Mouse (Mus musculus): ENCODE measurements around the gene Poln.

Poln gene

DNA sequence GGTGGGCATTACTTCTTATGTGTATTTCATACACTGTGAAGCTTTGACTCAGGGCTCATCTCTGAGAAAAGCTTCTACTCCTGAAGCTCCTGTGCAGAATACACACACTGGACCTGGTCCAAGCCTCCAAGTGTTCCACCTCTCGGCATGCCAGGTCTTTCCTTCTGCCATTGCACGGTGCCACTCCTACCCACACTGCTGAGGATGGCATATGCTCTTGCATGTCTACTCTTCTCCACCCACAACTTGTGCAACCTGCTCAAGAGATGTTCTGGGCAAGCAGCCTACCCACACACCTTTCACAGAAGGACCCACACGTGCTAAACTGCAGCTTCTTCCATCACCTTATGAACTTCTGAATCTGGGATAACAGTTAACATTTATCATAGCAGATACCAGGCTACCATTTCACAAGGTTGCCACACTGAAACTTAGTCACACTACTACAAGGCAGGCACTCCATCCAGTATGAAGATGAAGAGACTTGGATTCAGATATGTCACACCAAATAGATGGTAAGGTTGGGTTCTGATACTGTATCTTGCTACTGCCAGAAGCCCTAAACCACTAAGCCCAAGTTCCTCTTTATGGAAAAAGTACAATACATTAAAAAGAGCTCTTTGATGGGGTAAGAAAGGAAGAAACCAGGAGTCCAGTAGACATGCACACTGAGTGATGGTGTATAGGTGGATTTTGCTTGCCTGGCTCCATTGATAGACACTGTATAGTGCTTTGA is 50.0 kb downstream of the Poln start:
- DNase-seq (ENCODE audit: low read depth, low spot score) = peak; percentile 82

- no peak for DNase-seq (ENCODE audit: low read depth, low spot score)
These were observed 63.6 kb downstream of the Poln start for GRCm38 (mm10) chr5:34105681-34106080.

DNA sequence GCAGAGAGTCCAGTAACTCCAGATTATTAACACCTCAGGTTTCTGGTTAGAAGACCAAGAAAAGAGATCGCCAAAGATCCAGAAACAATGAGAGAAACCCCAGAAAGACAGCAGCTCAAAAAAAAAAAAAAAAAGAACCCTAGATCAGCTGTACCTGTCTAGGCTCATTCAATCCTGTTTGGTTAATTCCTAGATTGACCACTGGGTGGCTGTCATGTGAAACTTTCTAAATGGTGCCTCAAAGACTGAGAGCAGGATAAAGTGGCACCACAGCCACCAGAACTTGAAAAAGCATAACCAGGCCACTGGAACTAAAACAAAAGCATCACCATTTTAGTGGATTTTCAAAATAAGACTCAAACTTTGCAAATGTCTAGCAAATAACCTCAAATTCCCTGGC is 71.9 kb downstream of the Poln start:
- DNase-seq (ENCODE audit: low read depth, low spot score) = peak; percentile 82

DNA sequence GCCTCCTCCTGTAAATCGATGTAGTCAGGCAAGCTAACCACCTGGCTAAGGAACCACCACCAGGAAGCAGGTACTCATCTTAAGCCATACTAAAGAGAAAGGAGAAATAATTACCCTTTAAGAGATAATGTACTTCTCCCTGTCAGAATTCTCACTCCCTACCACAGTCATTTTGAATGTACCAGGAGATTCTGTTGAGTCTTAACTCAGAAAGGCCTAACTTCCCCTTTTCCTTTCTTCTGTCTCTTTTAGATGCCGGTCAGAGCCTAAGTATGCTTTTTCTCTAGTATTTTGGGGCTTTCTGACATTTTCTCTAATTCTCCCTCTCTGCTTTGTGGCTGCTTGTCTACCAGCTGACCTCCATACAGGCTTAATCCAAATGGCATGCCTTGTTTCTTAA is 76.2 kb downstream of the Poln start:
- DNase-seq (ENCODE audit: low read depth, low spot score) = no peak

- no peak for DNase-seq (ENCODE audit: low read depth, low spot score)
These were observed 136.7 kb downstream of the Poln start for GRCm38 (mm10) chr5:34032520-34032919.

DNA sequence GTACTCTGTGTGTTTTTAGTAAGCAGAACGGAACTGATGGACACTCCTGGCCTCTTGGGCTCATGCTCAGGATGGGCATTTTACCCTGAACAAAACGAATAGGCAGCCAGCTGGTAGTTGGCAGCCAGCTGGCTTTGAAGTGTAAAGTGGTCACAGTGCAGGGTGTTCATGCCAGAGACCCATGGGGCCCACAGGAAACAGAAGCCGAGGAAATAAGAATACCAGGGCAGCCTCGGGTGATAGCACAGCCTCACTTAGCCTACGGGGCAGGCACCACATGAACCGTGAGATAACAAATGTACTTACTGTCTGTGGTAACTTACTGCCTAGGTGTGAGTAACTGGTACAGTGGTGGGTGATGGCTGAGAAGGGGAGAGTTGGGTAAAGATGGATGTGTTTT is 138.2 kb downstream of the Poln start:
- no peak for DNase-seq (ENCODE audit: low read depth, low spot score)

DNA sequence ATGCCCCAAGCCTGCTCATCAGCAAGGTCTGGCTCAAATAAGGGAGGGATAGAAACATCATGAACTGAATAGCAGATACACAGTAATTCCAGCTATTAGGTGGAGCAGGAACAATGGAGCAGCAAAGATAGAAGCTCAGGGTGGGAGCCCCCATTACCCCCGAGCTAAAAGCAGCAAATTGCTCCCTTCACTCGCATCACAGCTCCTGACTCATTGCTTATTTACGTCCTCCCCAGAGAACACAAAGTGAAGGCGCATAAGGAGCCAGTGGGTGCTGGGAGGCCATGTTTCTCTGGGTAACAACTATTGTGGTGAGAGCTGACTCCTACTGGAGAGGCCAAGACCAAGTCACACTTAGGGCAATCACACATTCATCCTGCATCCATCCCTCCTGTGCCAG is 139.1 kb downstream of the Poln start:
- DNase-seq (ENCODE audit: low read depth, low spot score) = peak; percentile 86

DNA sequence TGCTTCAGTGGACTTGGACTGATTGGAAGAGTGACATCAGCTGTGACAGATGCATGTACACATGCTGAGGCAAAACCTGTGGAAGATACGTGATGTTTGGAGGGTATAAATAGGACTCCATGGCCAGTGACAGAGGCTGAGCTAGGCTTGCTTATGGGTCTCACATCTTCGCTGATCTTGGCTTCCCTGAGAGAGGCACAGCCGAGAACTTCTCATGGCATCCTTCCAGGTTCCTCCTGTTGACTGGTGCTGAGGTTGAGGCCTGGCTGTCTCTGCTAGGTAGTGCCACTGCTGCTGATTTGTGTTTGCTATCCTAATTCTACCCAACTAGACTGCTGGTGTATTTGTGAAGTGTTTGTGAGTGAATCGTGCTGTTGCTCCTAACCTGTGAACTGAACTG is 150.3 kb downstream of the Poln start:
- DNase-seq (ENCODE audit: low read depth, low spot score) = no peak

DNA sequence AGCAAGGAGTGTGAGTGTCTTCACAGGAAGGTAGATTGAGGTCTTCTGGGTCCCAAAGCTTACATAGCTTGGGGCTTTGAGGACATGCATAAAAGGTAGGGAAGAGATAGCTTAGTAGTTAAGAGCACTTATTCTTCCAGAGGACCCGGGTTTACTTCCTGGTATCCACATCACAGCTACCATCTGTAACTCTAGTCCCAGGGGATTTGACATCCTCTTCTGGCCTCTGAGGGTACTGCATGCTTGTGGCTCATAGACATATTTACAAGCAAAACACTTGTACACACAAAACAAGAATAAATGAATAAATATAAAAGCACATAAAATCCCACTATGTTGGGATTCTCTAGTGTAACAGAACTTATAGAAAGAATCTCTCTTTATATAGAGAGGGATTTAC is 154.6 kb downstream of the Poln start:
- no peak for DNase-seq (ENCODE audit: low read depth, low spot score)

DNA sequence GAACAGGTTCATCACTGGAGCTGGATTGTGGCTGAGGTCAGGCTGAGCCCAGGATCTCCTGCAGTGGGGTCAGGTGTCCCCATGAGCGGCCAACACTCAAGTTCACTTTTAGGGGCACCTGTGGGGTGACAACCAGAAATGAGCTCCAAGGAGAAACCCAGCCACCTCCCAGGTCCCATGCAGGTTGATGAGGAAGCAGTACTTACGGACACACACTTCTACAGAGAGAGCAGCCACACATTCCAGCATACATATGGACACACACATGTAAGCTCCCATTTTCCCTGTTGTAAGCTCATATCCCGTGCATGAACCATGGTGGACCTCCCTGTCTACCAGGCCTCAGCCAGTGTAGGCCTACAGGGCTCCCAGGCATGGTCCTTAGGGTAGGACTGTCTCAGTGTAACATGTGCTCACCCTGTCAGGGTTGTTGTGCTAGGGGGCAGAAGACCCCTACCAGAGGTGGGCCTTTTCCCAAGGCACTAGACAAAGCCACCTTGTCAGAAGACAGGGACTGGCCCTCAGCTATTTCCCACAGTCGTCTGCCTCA is 161.8 kb downstream of the Poln start:
- DNase-seq (ENCODE audit: low read depth, low spot score) = no peak

DNA sequence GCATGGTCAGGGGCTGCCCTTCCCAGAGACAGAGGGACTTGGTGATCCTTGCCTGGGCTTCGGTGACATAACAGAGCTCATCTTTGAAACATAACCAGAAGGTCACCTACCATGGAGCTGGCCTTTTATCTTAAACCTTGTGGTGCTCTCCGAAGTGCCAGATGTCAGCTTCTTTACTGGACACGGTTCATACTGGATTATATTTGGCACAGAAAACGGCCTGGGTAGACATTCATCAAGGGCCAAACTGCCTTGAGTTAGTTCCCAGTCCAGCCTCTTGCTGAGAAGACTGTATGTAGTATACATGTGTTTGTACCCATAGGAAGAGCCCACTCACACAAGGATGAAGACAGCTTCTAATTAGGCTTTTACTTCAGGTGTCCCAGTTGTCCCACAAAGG is 162.4 kb downstream of the Poln start:
- no peak for DNase-seq (ENCODE audit: low read depth, low spot score)

DNA sequence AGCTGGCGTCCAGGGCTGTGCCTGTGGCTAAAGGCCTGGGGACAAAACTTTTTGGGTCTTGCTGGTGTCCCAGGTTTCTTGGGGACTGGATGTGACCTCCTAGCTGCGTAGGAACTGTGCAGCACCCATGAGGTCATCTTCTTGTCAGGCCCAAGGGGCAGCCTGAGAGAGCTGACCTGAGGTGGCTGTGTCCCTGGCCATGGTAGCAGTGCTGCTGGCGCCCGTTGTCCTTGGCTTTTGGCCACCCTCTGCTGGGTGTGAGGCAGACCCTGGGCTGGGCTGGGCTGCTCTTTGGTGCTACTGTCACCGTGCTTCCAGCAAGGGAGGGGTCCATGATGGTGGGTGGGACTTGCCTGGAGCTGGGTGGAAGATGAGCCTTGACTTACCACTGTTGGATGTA is 164.6 kb downstream of the Poln start:
- DNase-seq (ENCODE audit: low read depth, low spot score) = no peak

- no peak for DNase-seq (ENCODE audit: low read depth, low spot score)
These were observed 166.6 kb downstream of the Poln start for GRCm38 (mm10) chr5:34002636-34003035.

- DNase-seq (ENCODE audit: low read depth, low spot score) = no peak
These were observed 167.8 kb downstream of the Poln start for GRCm38 (mm10) chr5:34001401-34001800.

DNA sequence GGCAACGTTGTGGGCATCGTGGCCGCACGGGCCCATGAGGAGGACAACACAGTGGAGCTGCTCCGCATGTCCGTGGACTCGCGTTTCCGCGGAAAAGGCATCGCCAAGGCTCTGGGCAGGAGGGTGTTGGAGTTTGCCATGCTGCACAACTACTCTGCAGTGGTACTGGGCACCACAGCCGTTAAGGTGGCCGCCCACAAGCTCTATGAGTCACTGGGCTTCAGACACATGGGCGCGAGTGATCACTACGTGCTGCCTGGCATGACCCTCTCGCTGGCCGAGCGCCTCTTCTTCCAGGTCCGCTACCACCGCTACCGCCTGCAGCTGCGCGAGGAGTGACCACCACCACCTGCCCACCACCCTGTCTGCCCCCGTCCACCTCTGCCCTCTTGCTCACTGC is 168.4 kb downstream of the Poln start:
- peak; percentile 64 for DNase-seq (ENCODE audit: low read depth, low spot score)

GRCm38 (mm10) chr5:33999466-34000090 is 169.7 kb downstream of the Poln start:
- DNase-seq (ENCODE audit: low read depth, low spot score) = peak; percentile 39

GRCm38 (mm10) chr5:33998505-33998877 is 170.8 kb downstream of the Poln start:
- no peak for DNase-seq (ENCODE audit: low read depth, low spot score)

DNA sequence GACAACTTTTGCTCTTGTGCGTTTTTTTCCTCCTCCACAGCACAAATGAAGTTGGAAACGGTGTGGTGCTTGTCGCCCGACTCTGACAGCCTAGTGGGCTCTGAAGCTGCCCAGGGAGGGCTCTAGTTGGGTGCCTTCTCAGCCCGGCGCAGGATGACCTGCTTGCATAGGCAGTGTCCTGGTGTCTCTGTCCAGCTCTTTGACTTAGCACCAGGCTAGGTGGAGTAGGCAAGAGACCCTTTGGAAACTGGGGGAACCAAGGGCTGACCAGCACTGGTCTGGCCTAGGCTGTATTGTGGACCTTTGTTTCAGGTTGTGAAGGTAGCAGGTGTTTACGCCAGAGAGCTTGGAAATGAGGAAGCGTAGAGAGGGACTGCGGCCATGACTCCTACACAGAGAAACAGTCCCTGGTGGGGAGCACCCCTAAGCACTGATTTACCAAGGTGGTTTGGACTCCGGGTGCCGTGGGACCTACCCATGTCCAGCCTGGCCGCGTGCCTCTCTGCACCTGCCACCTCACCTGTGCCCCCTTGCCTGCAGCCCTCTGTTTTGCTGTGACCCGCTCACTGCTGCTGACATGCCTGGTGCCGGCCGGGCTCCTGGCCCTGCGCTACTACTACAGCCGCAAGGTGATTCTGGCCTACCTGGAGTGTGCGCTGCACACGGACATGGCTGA is 171.3 kb downstream of the Poln start:
- peak; percentile 51 for DNase-seq (ENCODE audit: low read depth, low spot score)

GRCm38 (mm10) chr5:33997051-33997741 is 172.1 kb downstream of the Poln start:
- DNase-seq (ENCODE audit: low read depth, low spot score) = peak; percentile 82

DNA sequence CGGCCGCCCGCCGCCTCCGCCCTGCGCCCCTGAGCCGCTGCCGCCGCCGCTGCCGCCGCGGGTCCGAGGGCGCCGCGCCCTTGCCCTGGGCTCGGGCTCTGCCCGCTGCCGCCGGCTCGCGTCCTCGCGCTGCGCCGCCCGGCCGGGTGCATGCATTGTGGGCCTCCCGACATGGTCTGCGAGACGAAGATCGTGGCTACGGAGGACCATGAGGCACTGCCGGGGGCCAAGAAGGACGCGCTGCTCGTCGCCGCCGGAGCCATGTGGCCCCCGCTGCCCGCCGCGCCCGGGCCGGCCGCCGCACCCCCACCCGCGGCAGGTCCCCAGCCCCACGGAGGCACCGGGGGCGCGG is 172.6 kb downstream of the Poln start:
- no peak for DNase-seq (ENCODE audit: low read depth, low spot score)

DNA sequence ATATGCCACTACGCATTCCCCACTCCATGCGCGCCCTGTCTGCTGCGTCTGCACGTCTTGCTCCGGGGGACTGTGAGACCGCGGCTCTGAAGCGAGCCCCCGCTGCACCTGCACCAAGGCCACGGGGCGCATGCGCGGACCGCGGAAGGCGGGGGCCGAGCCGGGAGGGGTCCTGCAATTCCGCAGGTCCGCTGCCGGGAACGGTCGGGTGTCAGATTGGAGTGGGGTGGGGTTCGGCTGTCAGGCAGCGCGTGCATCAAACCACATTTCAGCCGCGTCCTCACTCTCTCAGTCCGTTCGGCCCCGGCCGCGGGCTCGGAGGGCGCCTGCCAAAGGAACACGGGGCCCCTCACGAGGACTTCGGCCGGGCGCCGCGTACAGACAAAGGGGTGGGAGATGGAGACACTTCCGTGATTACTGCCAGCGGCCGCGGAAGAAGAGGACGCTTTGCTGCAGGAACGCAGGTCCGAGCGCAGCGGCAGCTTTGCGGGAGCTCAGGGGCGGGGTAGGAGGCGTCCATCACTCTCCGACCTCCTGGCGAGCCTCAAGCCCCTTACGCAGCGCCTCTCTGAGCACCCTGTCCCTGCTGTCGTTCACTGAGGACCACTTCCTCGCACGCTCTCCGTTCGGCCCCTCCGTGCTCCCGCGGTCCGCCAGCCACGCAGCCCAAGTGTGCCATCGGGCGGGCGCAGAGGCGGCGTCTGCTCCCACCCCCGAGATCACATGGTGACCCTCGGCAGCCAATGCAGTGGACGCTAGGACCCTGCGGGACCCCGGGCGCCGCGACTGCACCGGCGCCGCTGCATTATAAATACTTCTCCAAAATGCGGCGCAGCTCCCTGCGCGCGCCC is 173.2 kb downstream of the Poln start, which contains the start of gene Nat8l:
Gene Nat8l (plus strand): TSS at position 142 of the 851 bp plus-strand sequence.
- peak; percentile 97 for DNase-seq (ENCODE audit: low read depth, low spot score)
